ENCODE assay signal across 7 mouse cellular contexts in the genomic region with DNA sequence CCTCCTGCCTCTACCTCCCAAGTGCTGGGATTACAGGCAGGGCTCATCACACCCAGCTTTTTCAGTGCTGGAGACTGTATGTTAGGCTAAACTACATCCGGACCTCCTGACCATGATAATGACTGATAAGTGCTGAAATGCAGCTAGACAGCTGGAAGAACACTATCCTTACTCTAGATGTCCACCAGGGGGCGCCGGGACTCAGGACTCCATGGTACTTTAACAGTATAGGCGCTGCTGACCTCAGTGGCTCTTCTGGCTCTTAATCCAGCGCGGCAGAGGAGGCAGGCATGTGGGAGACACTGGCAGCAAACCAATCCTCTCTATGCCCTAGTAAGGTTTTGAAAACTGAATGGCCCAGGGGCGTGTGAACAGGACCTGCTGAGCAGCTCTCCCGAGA. TPM values are rescaled to one million over a fixed set of nuclear protein-coding genes. Genes with fewer than 3 reads are reported as not detected.
DNase-seq lines count a peak whose midpoint lies in the region; ATAC-seq and TF ChIP-seq lines count a peak whose summit lies in the region.

No protein-coding gene starts in this region.

- H3K4me3 ChIP-seq in intestine, postnatal 0 days (ENCODE audit: low read depth, low read length): no peak overlapping the region
- H3K4me3 ChIP-seq in midbrain, embryonic 11.5 days (ENCODE audit: low read depth, low read length): no peak overlapping the region

- H3K9me3 ChIP-seq in intestine, postnatal 0 days (ENCODE audit: control insufficient read depth): no peaks in the 10 kb centered on the region
- H3K9me3 ChIP-seq in midbrain, embryonic 11.5 days (ENCODE audit: control insufficient read depth, low read length): no peaks in the 10 kb centered on the region

- no peak overlapping the region for H3K27ac ChIP-seq in intestine, postnatal 0 days (ENCODE audit: low read depth, low read length)
- no peak overlapping the region for H3K27ac ChIP-seq in midbrain, embryonic 11.5 days (ENCODE audit: low read depth, low read length)

- 10% methylated on average over 8 of the region's 8 CpGs for WGBS in intestine, postnatal 0 days
- 9% methylated on average over 8 of the region's 8 CpGs for WGBS in midbrain, embryonic 11.5 days

- H3K4me1 ChIP-seq in intestine, postnatal 0 days (replicated peaks; ENCODE audit: control insufficient read depth, insufficient read depth, low read length): no peaks in the 10 kb centered on the region
- 0 out of 2 replicates have a peak, but pooled peaks cover 3% of the 10 kb centered on the region for H3K4me1 ChIP-seq in midbrain, embryonic 11.5 days (ENCODE audit: control insufficient read depth, insufficient read depth, low read length)

- no peak overlapping the region for H3K4me2 ChIP-seq in intestine, postnatal 0 days (replicated peaks; ENCODE audit: low read depth)
- H3K4me2 ChIP-seq in midbrain, embryonic 11.5 days: no peak overlapping the region

- H3K36me3 ChIP-seq in intestine, postnatal 0 days (ENCODE audit: control insufficient read depth, insufficient read depth): no peaks in the 10 kb centered on the region
- H3K36me3 ChIP-seq in midbrain, embryonic 11.5 days (ENCODE audit: control insufficient read depth, insufficient read depth, low read length): no peaks in the 10 kb centered on the region

- DNase-seq in adrenal gland, adult 2 months: peak; percentile 78
- DNase-seq in embryo, embryonic 10.5 days (ENCODE audit: low spot score): peak; percentile 96
- peak; percentile 73 to 79 for DNase-seq in gastrocnemius, postnatal 36 days
- DNase-seq in left cerebral cortex, postnatal 4 days: peak; percentile 92
- DNase-seq in midbrain, embryonic 11.5 days (ENCODE audit: low spot score, missing footprints): peak; percentile 88
- DNase-seq in right cerebral cortex, postnatal 36 days (ENCODE audit: low spot score in 2 of 2): peak; percentile 59 to 68

- H3K27me3 ChIP-seq in intestine, postnatal 0 days (replicated peaks; ENCODE audit: control insufficient read depth, insufficient read depth, low read length): no peaks in the 10 kb centered on the region
- no peaks in the 10 kb centered on the region for H3K27me3 ChIP-seq in midbrain, embryonic 11.5 days (ENCODE audit: control insufficient read depth, insufficient read depth, low read length)

- TF ChIP-seq CTCF in intestine, postnatal 0 days (IDR thresholded peaks at IDR 0.05; ENCODE audit: low read depth): peak; percentile 94

- intact Hi-C loops in gastrocnemius, postnatal 36 days (cut with DNase I): loop anchor here (1.0 kb wide), 1 partner anchor 51 kb away; no protein-coding TSS in a partner anchor
- intact Hi-C loops in left cerebral cortex, postnatal 4 days (cut with DNase I): loop anchor here (5.0 kb wide), 1 partner anchor 49 kb away; no protein-coding TSS in a partner anchor

- no peak overlapping the region; the same call in 1 of the 2 replicates for H3K9ac ChIP-seq in intestine, postnatal 0 days (ENCODE audit: low read depth, low read length)
- no peak overlapping the region for H3K9ac ChIP-seq in midbrain, embryonic 11.5 days (ENCODE audit: low read length)

- ATAC-seq in intestine, postnatal 0 days: peak; percentile 36; the same call in 1 of the 2 replicates
- ATAC-seq in midbrain, embryonic 11.5 days (ENCODE audit: low FRiP score): peak; percentile 70; the same call in 1 of the 2 replicates

RNA-seq across cellular contexts. Expression of a gene that starts 5.2 kb away (rescaled TPM):
- total RNA-seq in adrenal gland, adult 2 months (2021): 10 to 100 TPM; 26.5 to 47.4 TPM
- polyA plus RNA-seq in adrenal gland, adult 2 months (2012; rRNA removed): 100 and 110 TPM in 2 replicates
- total RNA-seq in gastrocnemius, postnatal 36 days (2021): 10 to 100 TPM; 40.0 to 44.8 TPM
- polyA plus RNA-seq in intestine, postnatal 0 days (2015; fragmentation: Nextera tagmentation; extraction: Ambion mirVana): 8.0 and 9.6 TPM in 2 replicates
- 10 to 100 TPM; 84.7 to 99.6 TPM for total RNA-seq in left cerebral cortex, postnatal 4 days (2021)
- polyA plus RNA-seq in midbrain, embryonic 11.5 days (2014; fragmentation: Nextera tagmentation; extraction: Ambion mirVana): 6.1 and 6.6 TPM in 2 replicates

RNA-seq across cellular contexts. Expression of a gene that starts 29.8 kb away (rescaled TPM):
- total RNA-seq in adrenal gland, adult 2 months (2021): 10 to 100 TPM; 25.5 to 62.9 TPM
- 0.99 and 1.2 TPM in 2 replicates for polyA plus RNA-seq in adrenal gland, adult 2 months (2012; rRNA removed)
- total RNA-seq in gastrocnemius, postnatal 36 days (2021): 100 to 1,000 TPM; 157 to 180 TPM
- 23.1 and 23.7 TPM in 2 replicates for polyA plus RNA-seq in intestine, postnatal 0 days (2015; fragmentation: Nextera tagmentation; extraction: Ambion mirVana)
- 10 to 100 TPM; 77.2 to 90.3 TPM for total RNA-seq in left cerebral cortex, postnatal 4 days (2021)
- 87.1 and 89.3 TPM in 2 replicates for polyA plus RNA-seq in midbrain, embryonic 11.5 days (2014; fragmentation: Nextera tagmentation; extraction: Ambion mirVana)
